Mouse (Mus musculus) midbrain, postnatal 0 days (tissue): ENCODE measurements around the gene Stx11. TPM values are rescaled to one million over a fixed set of nuclear protein-coding genes. Genes with fewer than 3 reads are reported as not detected.

ENCODE experiments used
- ATAC-seq: fragments of 200-750 bp; cut with Nextera tagmentation; 2 replicates; pipeline ENCODE4 v1.8.0; 2017; ENCODE audit warnings: moderate number of reproducible peaks, mild to moderate bottlenecking, moderate TSS enrichment, moderate library complexity; ENCODE audit not compliant: low FRiP score
- DNase-seq: peaks from one replicate; pipeline ENCODE4 v3.0.0-alpha.2; 2015; ENCODE audit warnings: low spot score
- H3K27ac ChIP-seq: fragments of 300-500 bp; sonication (generic); 2 replicates; pipeline ENCODE4 v1.5.1; 2014; ENCODE audit warnings: low read depth, mild to moderate bottlenecking, low read length, mixed read lengths
- H3K27me3 ChIP-seq: fragments of 300-500 bp; sonication (generic); 2 replicates; pipeline ENCODE4 v1.6.1; 2014; ENCODE audit warnings: low read length, control low read depth, mixed read lengths; ENCODE audit not compliant: insufficient read depth
- H3K36me3 ChIP-seq: fragments of 300-500 bp; sonication (generic); 2 replicates; pipeline ENCODE4 v1.6.1; 2014; ENCODE audit warnings: low read length, control low read depth, mixed read lengths; ENCODE audit not compliant: insufficient read depth
- H3K4me1 ChIP-seq: fragments of 300-500 bp; sonication (generic); 2 replicates; pipeline ENCODE4 v1.6.1; 2014; ENCODE audit warnings: mild to moderate bottlenecking, control low read depth, antibody characterized with exemption, low read length, mixed read lengths; ENCODE audit not compliant: insufficient read depth
- H3K4me2 ChIP-seq: fragments of 300-500 bp; sonication (generic); 2 replicates; pipeline ENCODE4 v1.6.1; 2014; ENCODE audit warnings: low read depth, mild to moderate bottlenecking, low read length, mixed read lengths; ENCODE audit not compliant: poor library complexity, severe bottlenecking
- H3K4me3 ChIP-seq: fragments of 300-500 bp; sonication (generic); 2 replicates; pipeline ENCODE4 v1.5.1; 2014; ENCODE audit warnings: low read depth, mild to moderate bottlenecking, low read length, moderate library complexity
- H3K9ac ChIP-seq: fragments of 300-500 bp; sonication (generic); replicated peaks from 2 replicates; pipeline ENCODE4 v1.6.1; 2014; ENCODE audit warnings: mild to moderate bottlenecking, low read length, moderate library complexity, mixed read lengths; ENCODE audit not compliant: poor library complexity, severe bottlenecking
- H3K9me3 ChIP-seq: fragments of 300-500 bp; sonication (generic); 2 replicates; pipeline ENCODE4 v1.6.1; 2016; ENCODE audit warnings: low read length, control low read depth
- CTCF ChIP-seq: IDR thresholded peaks from 2 replicates; pipeline ENCODE4 v1.5.1; 2016; ENCODE audit warnings: antibody characterized with exemption, mild to moderate bottlenecking
- WGBS: fragments of 180-500 bp; shearing (Covaris S2); extraction: QIAGEN DNeasy Blood & Tissue Kit; methylation state at CpG from one replicate; pipeline ENCODE4 v1.1.7; 2014; 5-methylcytosine and 5-hydroxymethylcytosine counted together
- polyA plus RNA-seq: library from polyadenylated mRNA; unstranded; fragments of >200 nt; fragmentation: Nextera tagmentation; extraction: Ambion mirVana; gene quantifications from 2 replicates; pipeline ENCODE4 v1.2.1, GENCODE M21; 2015
- total RNA-seq: library from RNA; depleted of rRNA; stranded (reverse); fragments of >200 nt; gene quantifications from 2 replicates; pipeline ENCODE4 v1.2.3, GENCODE M21; 2014

Stx11 gene
- total and polyA plus RNA-seq, 2 experiments from 2014 or later: 1.1 to 7.8 TPM

DNA sequence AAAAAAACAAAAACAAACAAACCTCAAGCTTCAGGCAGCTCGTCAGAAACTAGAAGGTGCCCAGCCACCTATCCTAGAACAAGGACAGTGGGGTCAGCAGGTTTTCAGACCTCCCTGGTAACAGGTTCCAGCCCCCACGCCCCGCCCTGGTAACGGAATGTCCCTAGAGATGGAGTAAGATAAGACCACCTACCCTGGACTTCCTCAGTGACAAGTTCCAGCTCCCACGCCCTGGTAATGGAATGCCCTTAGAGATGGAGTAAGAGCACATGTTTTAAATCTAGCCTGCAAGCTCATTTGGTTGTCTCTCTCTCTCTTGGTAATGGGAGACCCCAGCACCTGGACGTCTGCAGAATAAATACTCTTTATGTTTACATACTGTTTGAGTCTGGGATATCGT is 48.3 kb downstream of the Stx11 start:
- ATAC-seq (no peak), DNase-seq (no peak)
- no peak overlapping the region for H3K4me3 ChIP-seq
- WGBS: 81% methylated on average over 7 of the region's 7 CpGs
- no peak overlapping the region for H3K4me2 ChIP-seq
- no peak overlapping the region for H3K27ac ChIP-seq
- H3K36me3 ChIP-seq: no peaks in the 10 kb centered on the region
- no peak overlapping the region for H3K9ac ChIP-seq
- H3K4me1 ChIP-seq: no peaks in the 10 kb centered on the region
- no peaks in the 10 kb centered on the region for H3K9me3 ChIP-seq
- H3K27me3 ChIP-seq: no peaks in the 10 kb centered on the region
- no peak for TF ChIP-seq CTCF

DNA sequence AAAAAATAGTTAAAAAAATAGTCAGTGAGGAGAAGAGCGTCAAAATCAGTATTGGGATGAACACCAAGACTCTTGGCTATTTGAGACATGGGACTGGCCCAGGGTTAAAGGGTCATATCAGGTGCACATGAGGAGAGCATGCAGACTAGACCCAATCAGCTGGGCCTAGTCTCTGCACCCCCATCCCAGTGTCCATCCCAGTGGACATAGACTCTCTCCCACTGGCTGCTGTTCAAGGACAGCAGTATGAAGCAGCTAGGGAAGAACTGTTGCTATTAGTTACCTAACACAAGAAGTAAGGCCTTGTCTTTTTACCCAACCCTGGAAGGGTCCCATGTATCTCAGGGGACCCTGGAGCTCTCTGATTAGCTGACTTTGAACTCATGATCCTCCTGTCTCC is 49.9 kb downstream of the Stx11 start:
- Histone ChIP-seq H3K4me2 (no peak overlapping the region), H3K36me3 (no peaks in the 10 kb centered on the region), H3K27ac (no peak overlapping the region), H3K4me1 (no peaks in the 10 kb centered on the region), H3K9me3 (no peaks in the 10 kb centered on the region), H3K4me3 (no peak overlapping the region), H3K27me3 (no peaks in the 10 kb centered on the region), H3K9ac (no peak overlapping the region)
- no peak for TF ChIP-seq CTCF
- ATAC-seq (no peak), DNase-seq (no peak)
- 97% methylated on average over 1 of the region's 1 CpGs for WGBS

GRCm38 (mm10) chr10:12911981-12912530 is 52.0 kb downstream of the Stx11 start:
- DNase-seq (peak; percentile 51), ATAC-seq (peak; percentile 77)
- 0 out of 2 replicates have a peak overlapping the region, but pooled peaks have one; percentile 4 for H3K4me2 ChIP-seq
- H3K9me3 ChIP-seq: no peaks in the 10 kb centered on the region
- 59% methylated on average over 11 of the region's 11 CpGs for WGBS
- H3K9ac ChIP-seq: no peak overlapping the region
- no peak overlapping the region for H3K27ac ChIP-seq
- no peaks in the 10 kb centered on the region for H3K27me3 ChIP-seq
- no peak overlapping the region for H3K4me3 ChIP-seq
- H3K36me3 ChIP-seq: no peaks in the 10 kb centered on the region
- no peak for TF ChIP-seq CTCF
- no peaks in the 10 kb centered on the region for H3K4me1 ChIP-seq

GRCm38 (mm10) chr10:12911451-12911850 is 52.6 kb downstream of the Stx11 start:
- no peak for TF ChIP-seq CTCF
- H3K4me2 ChIP-seq: 0 out of 2 replicates have a peak overlapping the region, but pooled peaks have one; percentile 4
- H3K27me3 ChIP-seq: no peaks in the 10 kb centered on the region
- no peaks in the 10 kb centered on the region for H3K36me3 ChIP-seq
- no peaks in the 10 kb centered on the region for H3K9me3 ChIP-seq
- no peak overlapping the region for H3K4me3 ChIP-seq
- ATAC-seq: no peak
- no peak for DNase-seq
- no peaks in the 10 kb centered on the region for H3K4me1 ChIP-seq
- WGBS: 84% methylated on average over 13 of the region's 13 CpGs
- H3K9ac ChIP-seq: no peak overlapping the region
- no peak overlapping the region for H3K27ac ChIP-seq

GRCm38 (mm10) chr10:12909891-12910290 is 54.2 kb downstream of the Stx11 start:
- Histone ChIP-seq H3K27me3 (no peaks in the 10 kb centered on the region), H3K9me3 (no peaks in the 10 kb centered on the region), H3K27ac (no peak overlapping the region), H3K4me3 (no peak overlapping the region), H3K4me1 (no peaks in the 10 kb centered on the region), H3K4me2 (no peak overlapping the region), H3K36me3 (no peaks in the 10 kb centered on the region), H3K9ac (no peak overlapping the region)
- ATAC-seq: no peak
- TF ChIP-seq CTCF: no peak
- DNase-seq: no peak
- WGBS: 88% methylated on average over 2 of the region's 2 CpGs

DNA sequence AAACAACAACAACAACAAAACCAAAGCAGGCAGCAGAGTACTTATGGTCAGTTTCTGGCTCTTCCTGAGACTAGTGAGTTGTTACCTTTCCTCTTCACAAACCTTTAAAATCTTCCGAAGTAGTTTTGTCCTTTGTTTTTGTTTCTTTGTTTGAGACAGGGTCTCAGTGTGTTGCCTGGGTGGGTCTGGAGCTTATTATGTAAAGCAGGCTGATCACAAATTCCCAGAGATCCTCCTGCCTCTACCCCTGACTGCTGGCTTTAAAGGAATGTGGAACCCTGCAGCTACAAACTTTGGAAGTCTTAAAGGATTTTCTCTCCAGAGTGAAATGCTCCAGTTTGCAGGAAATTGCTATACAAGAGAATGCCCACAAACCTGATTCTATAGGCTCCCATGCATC is 54.9 kb downstream of the Stx11 start:
- DNase-seq: no peak
- no peak for ATAC-seq
- Histone ChIP-seq H3K4me3 (no peak overlapping the region), H3K27me3 (no peaks in the 10 kb centered on the region), H3K9ac (no peak overlapping the region), H3K9me3 (no peaks in the 10 kb centered on the region), H3K36me3 (no peaks in the 10 kb centered on the region), H3K4me2 (no peak overlapping the region), H3K4me1 (no peaks in the 10 kb centered on the region), H3K27ac (no peak overlapping the region)
- 28% methylated on average over 1 of the region's 1 CpGs for WGBS
- TF ChIP-seq CTCF: no peak
